Mouse (Mus musculus) urinary bladder, postnatal 4 days (tissue): ENCODE data around the gene Ube2q1.
A peak's percentile ranks its signal among the peaks of the same experiment; 100 is the strongest.

Experiments used
- DNase-seq, 2 experiments: peaks; one replicate each; pipeline ENCODE4 v3.0.0; 2021 to 2022; ENCODE audit warnings: low spot score in 2 of 2

The Ube2q1 gene

GRCm38 (mm10) chr3:89772968-89773709 lies at the start of gene Ube2q1:
Gene Ube2q1, plus strand, starts transcription at chr3:89773616.
- peak; percentile 96 to 97 for DNase-seq

DNA sequence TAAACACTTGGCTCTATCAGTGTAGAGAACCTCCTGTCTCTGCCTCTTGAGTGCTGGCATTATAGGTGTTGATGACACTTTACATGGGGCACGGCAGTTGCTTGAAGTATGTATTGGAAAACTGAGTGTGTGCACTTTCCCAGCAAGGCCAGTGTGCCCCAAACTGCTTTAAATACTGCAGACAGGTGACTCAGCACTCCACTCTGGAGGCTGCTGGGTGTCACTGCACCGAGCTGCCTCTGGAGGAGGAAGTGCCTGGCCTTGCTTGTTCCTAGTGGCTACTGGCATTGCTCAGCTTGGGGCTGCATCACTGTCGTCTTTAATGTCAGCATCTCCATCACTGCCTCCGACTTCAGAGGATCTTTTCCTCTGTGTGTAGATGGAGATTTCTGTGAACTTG lies 46.4 kb upstream of the Ube2q1 start:
- peak in 1 of 2 experiments; percentile 41 for DNase-seq

- DNase-seq, result no peak
Observed at GRCm38 (mm10) chr3:89728848-89729247, 44.6 kb upstream of the Ube2q1 start.

GRCm38 (mm10) chr3:89730350-89731331 lies 42.8 kb upstream of the Ube2q1 start:
- peak; percentile 80 to 85 for DNase-seq

DNA sequence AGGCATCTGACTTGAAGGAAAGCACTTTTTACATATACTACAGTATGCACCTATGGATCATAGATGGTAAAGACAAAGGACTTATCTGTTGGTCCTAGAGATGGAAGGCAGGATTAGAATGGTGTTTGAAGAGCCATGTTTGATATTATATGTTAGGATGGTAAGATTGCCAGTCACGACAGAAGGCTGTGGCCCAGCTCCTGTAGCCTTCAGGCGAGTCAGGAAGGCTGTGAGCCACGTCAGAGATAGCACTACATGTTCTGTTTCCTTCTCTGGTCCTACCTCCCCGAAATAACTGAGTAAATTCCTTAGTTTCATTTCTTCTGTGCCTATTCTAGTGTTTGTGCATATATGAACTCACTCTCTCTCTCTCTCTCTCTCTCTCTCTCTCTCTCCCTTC lies 41.3 kb upstream of the Ube2q1 start:
- no peak for DNase-seq

GRCm38 (mm10) chr3:89738509-89738908 lies 34.9 kb upstream of the Ube2q1 start:
- no peak for DNase-seq

DNA sequence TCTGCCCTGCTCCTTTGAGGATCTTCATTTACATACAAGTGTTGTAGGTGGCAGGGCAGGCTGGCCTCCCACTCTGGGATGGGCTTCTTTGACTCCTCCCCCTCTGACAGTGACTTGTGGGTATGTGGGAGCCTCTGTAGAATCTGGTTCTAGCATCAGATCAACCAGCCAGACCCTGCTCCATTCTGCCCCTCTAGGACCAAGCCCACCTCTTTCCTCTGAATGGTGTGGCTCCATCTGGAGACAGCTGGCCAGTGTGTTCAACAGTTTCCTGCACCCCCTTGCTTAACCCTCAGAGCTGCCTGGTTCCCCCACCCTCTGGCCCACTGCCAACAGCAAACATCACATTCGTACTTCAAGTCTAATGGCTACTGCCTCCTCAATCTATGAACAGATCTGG lies 21.1 kb upstream of the Ube2q1 start:
- DNase-seq, result no peak

DNA sequence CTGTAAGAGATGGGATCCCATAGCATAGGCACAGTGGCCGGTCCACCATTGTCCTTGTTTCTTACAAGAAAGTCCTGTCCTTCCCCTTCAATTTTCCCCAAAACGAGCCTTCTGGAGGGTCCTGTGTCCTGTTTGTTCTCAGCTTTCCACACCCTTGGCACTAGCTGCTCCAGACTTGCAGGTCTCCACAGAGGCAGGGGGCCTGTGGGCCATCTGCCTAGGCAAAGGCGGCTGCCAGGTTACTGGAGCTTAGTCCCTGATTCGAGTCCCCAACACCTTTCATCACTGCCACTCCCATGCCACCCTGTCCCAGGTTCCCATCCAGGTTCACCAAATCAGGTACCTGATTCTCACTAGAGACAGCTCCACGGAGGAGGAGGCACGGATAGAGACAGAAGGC lies 18.1 kb upstream of the Ube2q1 start:
- DNase-seq, result no peak

DNA sequence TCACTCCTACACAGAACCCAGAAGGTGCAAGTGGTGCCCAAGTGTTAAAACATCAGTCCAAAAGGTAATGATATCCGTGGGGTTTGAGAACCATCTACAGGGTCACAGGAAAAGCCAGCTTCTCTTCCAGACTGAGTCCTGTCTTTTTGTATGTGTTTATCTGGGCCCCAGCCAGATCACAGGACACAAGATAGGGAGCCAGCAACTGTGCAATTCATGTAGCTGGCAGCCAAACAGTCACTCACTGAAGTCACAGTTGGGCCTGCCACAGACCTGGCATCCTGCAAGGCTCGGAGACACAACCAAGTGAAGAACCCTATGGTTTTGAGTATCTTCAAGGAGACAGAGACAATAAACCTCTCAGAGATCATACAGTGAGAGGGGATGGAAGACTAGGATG lies 15.6 kb upstream of the Ube2q1 start:
- DNase-seq, result no peak

GRCm38 (mm10) chr3:89759786-89760185 lies 13.6 kb upstream of the Ube2q1 start:
- DNase-seq, result peak in 1 of 2 experiments; percentile 49

- DNase-seq, result peak; percentile 67 to 86
Observed at GRCm38 (mm10) chr3:89764119-89764724, 9.2 kb upstream of the Ube2q1 start, which contains the start of gene Chrnb2. Gene Chrnb2, minus strand, starts transcription at chr3:89764632.

- DNase-seq, result no peak
Observed at GRCm38 (mm10) chr3:89769584-89769983, 3.8 kb upstream of the Ube2q1 start.

DNA sequence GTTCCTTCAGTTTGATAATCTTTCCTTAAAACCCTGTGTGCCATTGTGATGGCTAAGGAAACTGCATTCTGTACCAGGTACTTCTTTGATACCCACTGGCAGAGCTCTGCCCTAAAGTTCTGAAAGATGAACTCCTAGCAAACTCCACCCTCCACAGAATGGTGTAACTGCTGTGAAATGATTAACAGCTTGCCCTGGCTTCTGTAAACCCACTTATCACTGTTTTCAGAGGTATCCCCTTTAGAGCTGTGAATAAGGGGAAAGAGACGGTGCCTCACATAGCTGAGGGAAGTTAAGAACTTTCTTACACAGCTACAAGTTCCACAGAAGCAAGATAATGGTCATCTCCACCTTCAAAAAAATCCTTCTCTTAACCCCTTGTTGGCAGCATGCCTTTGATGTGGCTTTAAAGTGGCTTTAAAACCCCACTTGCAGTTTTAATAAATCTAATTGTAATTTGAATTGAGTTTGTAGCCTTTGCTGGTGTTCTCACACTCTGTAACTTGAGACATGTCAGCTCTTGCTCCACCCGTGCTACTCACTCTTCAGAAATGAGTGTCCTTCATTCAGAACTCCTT lies 2.9 kb upstream of the Ube2q1 start:
- no peak for DNase-seq

- peak; percentile 66 to 75 for DNase-seq
Observed at GRCm38 (mm10) chr3:89772588-89772967, 838 bp upstream of the Ube2q1 start.

DNA sequence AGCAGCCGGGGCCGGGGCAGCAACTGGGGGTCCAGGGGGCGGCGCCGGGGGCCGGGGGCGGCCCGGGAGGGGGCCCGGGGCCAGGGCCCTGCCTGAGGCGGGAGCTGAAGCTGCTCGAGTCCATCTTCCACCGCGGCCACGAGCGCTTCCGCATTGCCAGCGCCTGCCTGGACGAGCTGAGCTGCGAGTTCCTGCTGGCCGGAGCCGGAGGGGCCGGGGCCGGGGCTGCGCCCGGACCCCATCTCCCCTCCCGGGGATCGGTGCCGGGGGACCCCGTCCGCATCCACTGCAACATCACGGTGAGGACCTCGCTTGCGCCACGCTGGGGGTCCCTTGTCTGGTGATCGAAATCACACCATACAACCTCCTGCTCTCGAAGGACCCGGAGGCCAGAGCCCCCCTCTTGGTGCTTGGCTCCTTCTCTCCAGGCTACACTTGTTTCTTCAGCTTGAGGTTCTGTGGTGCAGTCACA lies 360 bp downstream of the Ube2q1 start:
- DNase-seq, result peak; percentile 45 to 62

DNA sequence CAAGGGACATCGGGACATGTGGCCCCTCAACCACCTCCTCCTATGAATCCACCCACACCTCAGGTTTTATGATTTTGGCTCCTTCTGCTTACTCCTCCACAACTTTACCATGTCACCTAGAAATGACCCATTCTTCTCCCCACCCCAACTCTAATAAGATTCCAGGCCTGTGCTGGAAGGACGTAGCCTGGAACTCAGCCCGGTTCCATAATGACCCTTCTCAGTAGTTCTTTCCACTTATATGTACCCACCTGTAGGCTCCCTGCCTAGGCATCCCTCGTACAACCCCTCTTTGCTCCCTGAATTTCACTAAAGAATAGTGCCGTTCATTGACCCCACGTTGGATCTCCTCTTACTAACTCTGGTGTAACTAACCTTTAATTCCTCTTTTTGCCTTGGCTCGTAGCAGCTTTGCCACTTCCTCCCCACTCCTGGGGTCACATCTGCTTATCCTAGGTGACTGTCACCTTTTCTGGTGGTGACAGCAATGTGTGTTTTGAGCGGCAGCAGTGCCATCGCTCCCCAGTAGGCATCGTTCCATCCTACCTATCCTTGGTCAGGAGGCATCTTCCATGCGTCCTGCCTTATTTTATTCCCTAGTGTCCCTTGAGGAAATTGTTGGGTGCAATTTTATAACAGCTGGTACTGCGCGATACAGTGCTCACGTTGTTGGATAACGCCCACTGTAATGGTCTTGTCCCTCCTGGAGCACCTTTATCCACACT lies 982 bp downstream of the Ube2q1 start:
- DNase-seq, result no peak

DNA sequence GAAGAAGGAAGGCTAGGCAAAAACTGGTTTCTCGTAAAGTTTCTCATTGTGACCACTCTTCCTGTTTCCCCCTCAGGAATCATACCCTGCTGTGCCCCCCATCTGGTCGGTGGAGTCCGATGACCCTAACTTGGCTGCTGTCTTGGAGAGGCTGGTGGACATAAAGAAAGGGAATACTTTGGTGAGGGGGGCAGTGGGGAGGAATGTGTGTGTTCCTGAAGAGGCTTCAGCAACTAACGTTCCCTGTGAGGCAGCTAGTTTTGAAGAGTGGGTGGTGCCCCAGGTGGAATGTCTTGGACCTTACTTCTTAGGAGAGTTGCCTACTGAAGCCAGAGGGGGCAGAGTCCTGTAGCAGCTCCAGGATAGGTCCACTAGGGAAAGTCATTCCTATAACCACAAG lies 2.6 kb downstream of the Ube2q1 start:
- DNase-seq, result no peak

DNA sequence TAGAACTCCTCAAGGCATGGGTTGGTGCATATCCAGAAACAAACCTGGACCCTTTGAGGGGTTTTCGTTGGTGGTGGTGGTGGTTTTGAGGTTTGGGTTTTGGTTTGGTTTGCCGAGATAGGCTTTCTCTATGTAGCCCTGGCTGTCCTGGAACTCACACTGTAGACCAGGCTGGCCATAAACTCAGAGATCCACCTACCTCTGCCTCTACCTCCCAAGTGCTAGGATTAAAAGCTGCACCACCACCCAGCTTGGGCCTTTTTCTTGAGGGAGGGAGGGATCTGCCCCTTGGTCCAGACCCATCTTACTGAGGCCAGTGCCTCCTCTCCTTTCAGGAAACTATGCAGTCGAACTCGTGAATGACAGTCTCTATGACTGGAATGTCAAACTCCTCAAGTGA lies 6.7 kb downstream of the Ube2q1 start:
- no peak for DNase-seq

GRCm38 (mm10) chr3:89781640-89782039 lies 8.2 kb downstream of the Ube2q1 start:
- no peak for DNase-seq

DNA sequence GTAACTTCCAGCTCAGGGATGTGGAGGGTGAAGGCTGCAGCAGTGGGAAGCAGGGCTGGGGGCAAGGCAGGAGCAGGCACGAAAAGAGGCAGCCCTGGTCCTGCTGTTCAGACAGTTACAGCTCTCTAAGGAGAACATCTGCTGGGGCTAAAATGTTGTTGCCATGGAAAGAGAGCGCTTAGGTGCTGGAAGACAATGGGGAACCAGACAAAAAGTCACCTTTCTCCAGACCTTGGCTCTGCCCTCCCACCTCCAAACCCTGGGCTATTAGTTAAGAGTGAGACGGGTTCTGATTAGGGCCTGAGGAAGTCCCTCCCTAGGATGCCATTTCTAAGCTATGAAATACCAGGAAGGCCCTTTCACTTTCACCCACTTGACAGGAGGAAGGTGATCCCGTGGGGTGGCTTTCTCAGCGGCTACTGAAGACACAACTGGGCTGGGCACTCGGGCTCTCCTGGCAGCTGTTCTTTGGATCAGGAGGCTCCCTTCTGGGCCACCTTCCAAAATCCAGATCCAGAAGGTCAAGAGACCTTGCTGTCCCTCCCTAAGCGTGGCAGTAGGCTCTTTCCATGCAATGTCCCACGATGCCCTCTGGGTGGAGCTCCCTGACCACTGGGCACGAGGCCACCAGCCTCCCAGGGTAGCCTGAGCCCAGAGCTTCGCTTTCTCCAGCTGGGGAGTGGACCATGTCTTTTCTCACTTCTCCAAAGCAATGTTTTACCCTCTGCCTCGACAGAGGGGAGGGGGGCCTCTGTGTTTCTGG lies 11.8 kb downstream of the Ube2q1 start:
- DNase-seq, result peak; percentile 84 to 85
